Mouse (Mus musculus): Measurements from ENCODE around the gene Pabpc1l.

Pabpc1l gene

GRCm38 (mm10) chr2:164087416-164088017 lies 62.3 kb downstream of the Pabpc1l start:
- DNase-seq (ENCODE audit: low spot score): no peak

- DNase-seq (ENCODE audit: low spot score): no peak
Observed at GRCm38 (mm10) chr2:164089508-164089907, 64.3 kb downstream of the Pabpc1l start.

- no peak for DNase-seq (ENCODE audit: low spot score)
Observed at GRCm38 (mm10) chr2:164094152-164094551, 68.9 kb downstream of the Pabpc1l start.

GRCm38 (mm10) chr2:164098603-164099250 lies 73.5 kb downstream of the Pabpc1l start:
- no peak for DNase-seq (ENCODE audit: low spot score)
